Mouse (Mus musculus): ENCODE results near the gene Tjp3.

DNA sequence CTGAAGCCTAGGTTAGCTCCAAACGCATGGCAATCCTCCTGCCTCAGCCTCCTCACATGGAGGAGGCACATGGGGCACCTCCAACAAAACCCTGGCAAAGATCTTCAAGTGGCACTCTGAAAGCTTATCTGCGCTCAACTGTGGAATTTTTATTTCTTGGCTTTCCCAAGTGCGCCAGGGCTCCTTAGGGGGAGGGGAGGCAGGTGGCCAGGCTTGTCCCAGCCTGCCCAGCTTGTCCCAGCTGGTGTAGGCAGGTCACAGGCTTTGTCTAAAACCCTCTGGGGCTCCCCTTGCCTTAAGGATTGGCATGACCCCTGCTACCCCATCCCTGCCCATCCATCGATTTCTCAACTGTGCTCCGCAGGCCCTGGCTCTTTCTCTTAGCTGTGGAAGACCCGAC is 7.2 kb downstream of the Tjp3 start:
- no peak for TF ChIP-seq CTCF (IDR thresholded peaks at IDR 0.05; ENCODE audit: extremely low read depth, insufficient read depth, low read length)
- no peak for TF ChIP-seq POLR2A (IDR thresholded peaks at IDR 0.05; ENCODE audit: extremely low read depth, insufficient read depth, low read length)
